Mouse (Mus musculus) midbrain, postnatal 0 days (tissue): ENCODE results near the gene Ppara. TPM values are rescaled to one million over a fixed set of nuclear protein-coding genes. Genes with fewer than 3 reads are reported as not detected.

Experiments
- ATAC-seq: fragments of 200-750 bp; cut with Nextera tagmentation; 2 replicates; pipeline ENCODE4 v1.8.0; 2017; ENCODE audit warnings: moderate number of reproducible peaks, mild to moderate bottlenecking, moderate TSS enrichment, moderate library complexity; ENCODE audit not compliant: low FRiP score
- DNase-seq: peaks from one replicate; pipeline ENCODE4 v3.0.0-alpha.2; 2015; ENCODE audit warnings: low spot score
- H3K27ac ChIP-seq: fragments of 300-500 bp; sonication (generic); 2 replicates; pipeline ENCODE4 v1.5.1; 2014; ENCODE audit warnings: low read depth, mild to moderate bottlenecking, low read length, mixed read lengths
- H3K27me3 ChIP-seq: fragments of 300-500 bp; sonication (generic); 2 replicates; pipeline ENCODE4 v1.6.1; 2014; ENCODE audit warnings: low read length, control low read depth, mixed read lengths; ENCODE audit not compliant: insufficient read depth
- H3K36me3 ChIP-seq: fragments of 300-500 bp; sonication (generic); 2 replicates; pipeline ENCODE4 v1.6.1; 2014; ENCODE audit warnings: low read length, control low read depth, mixed read lengths; ENCODE audit not compliant: insufficient read depth
- H3K4me1 ChIP-seq: fragments of 300-500 bp; sonication (generic); 2 replicates; pipeline ENCODE4 v1.6.1; 2014; ENCODE audit warnings: mild to moderate bottlenecking, control low read depth, antibody characterized with exemption, low read length, mixed read lengths; ENCODE audit not compliant: insufficient read depth
- H3K4me2 ChIP-seq: fragments of 300-500 bp; sonication (generic); 2 replicates; pipeline ENCODE4 v1.6.1; 2014; ENCODE audit warnings: low read depth, mild to moderate bottlenecking, low read length, mixed read lengths; ENCODE audit not compliant: poor library complexity, severe bottlenecking
- H3K4me3 ChIP-seq: fragments of 300-500 bp; sonication (generic); 2 replicates; pipeline ENCODE4 v1.5.1; 2014; ENCODE audit warnings: low read depth, mild to moderate bottlenecking, low read length, moderate library complexity
- H3K9ac ChIP-seq: fragments of 300-500 bp; sonication (generic); replicated peaks from 2 replicates; pipeline ENCODE4 v1.6.1; 2014; ENCODE audit warnings: mild to moderate bottlenecking, low read length, moderate library complexity, mixed read lengths; ENCODE audit not compliant: poor library complexity, severe bottlenecking
- H3K9me3 ChIP-seq: fragments of 300-500 bp; sonication (generic); 2 replicates; pipeline ENCODE4 v1.6.1; 2016; ENCODE audit warnings: low read length, control low read depth
- CTCF ChIP-seq: IDR thresholded peaks from 2 replicates; pipeline ENCODE4 v1.5.1; 2016; ENCODE audit warnings: antibody characterized with exemption, mild to moderate bottlenecking
- WGBS: fragments of 180-500 bp; shearing (Covaris S2); extraction: QIAGEN DNeasy Blood & Tissue Kit; methylation state at CpG from one replicate; pipeline ENCODE4 v1.1.7; 2014; 5-methylcytosine and 5-hydroxymethylcytosine counted together
- polyA plus RNA-seq: library from polyadenylated mRNA; unstranded; fragments of >200 nt; fragmentation: Nextera tagmentation; extraction: Ambion mirVana; gene quantifications from 2 replicates; pipeline ENCODE4 v1.2.1, GENCODE M21; 2015
- total RNA-seq: library from RNA; depleted of rRNA; stranded (reverse); fragments of >200 nt; gene quantifications from 2 replicates; pipeline ENCODE4 v1.2.3, GENCODE M21; 2014

Ppara gene
- total and polyA plus RNA-seq, 2 experiments from 2014 or later: 0.86 to 1.6 TPM

DNA sequence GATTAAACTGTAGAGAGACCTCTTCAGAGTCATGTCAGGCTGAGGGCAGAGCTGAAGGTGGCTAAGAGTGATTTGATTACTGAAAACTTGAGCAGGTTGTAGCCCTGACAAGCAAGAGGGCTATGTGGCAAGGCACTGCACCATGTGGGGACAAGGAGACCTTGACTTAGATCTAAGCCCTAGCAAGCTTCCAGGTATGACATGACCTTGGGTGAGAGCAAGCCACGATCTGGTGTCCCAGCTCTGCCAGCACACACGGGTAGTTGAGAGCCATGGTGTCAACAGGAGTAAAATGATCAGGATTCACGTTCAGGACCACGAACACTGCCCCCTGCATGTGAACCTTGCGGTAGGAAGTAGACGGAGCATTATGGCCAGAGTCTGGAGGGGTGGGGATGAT lies 20.4 kb downstream of the Ppara start:
- no peaks in the 10 kb centered on the region for H3K4me1 ChIP-seq
- H3K9ac ChIP-seq: no peak overlapping the region
- no peaks in the 10 kb centered on the region for H3K9me3 ChIP-seq
- 75% methylated on average over 6 of the region's 6 CpGs for WGBS
- TF ChIP-seq CTCF: no peak
- no peaks in the 10 kb centered on the region for H3K27me3 ChIP-seq
- no peaks in the 10 kb centered on the region for H3K36me3 ChIP-seq
- ATAC-seq (no peak), DNase-seq (no peak)
- H3K27ac ChIP-seq: no peak overlapping the region
- H3K4me2 ChIP-seq: no peak overlapping the region
- no peak overlapping the region for H3K4me3 ChIP-seq

DNA sequence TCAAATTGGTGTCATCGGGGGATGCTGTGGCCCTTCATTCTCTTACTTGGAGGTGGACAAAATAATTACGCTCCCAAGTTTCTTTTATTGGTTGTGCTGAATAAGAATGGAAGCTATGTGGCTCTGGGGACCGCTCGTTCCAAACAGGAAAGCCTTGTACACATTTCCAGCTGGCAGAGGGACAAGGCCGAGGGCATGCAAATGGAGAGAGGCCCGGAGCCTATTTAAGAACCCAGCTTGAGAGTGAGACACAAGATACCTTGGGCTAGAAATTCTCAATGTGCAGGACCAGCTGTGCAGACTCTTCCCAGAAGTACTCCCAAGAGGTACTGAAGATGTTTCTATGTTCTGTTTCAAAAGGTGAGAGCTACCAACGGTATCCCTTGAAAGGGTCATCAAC lies 21.8 kb downstream of the Ppara start:
- H3K27me3 ChIP-seq: no peaks in the 10 kb centered on the region
- no peaks in the 10 kb centered on the region for H3K36me3 ChIP-seq
- H3K9me3 ChIP-seq: no peaks in the 10 kb centered on the region
- H3K4me1 ChIP-seq: no peaks in the 10 kb centered on the region
- DNase-seq (peak; percentile 16), ATAC-seq (no peak)
- TF ChIP-seq CTCF: no peak
- WGBS: 82% methylated on average over 7 of the region's 7 CpGs
- H3K9ac ChIP-seq: no peak overlapping the region
- H3K4me2 ChIP-seq: no peak overlapping the region
- no peak overlapping the region for H3K4me3 ChIP-seq
- no peak overlapping the region for H3K27ac ChIP-seq

GRCm38 (mm10) chr15:85757768-85758167 lies 23.0 kb downstream of the Ppara start:
- Histone ChIP-seq H3K36me3 (no peaks in the 10 kb centered on the region), H3K9me3 (no peaks in the 10 kb centered on the region), H3K27ac (no peak overlapping the region), H3K4me1 (no peaks in the 10 kb centered on the region), H3K4me2 (no peak overlapping the region), H3K4me3 (no peak overlapping the region), H3K27me3 (no peaks in the 10 kb centered on the region), H3K9ac (no peak overlapping the region)
- no peak for DNase-seq
- peak; percentile 41 for TF ChIP-seq CTCF
- WGBS: 96% methylated on average over 3 of the region's 3 CpGs
- ATAC-seq: no peak

DNA sequence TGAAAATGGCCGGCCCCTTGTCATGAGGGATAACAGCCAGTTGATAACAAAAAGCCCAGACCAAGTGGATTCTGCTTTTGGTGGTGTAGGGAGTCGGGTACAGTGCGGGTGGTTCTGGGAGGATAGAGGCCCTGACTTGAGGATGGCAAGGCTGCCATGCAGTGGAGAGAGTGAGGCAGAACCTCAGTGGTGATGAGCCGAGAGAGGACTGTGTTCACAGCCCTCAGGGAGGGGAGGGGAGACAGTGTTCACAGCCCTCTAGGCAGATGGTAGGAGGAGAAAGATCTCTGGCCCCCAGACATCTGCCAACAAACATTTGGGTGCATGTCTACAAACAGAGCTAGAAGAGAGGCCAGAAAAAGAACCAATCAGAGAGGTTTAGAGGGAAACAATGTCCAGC lies 28.0 kb downstream of the Ppara start:
- Histone ChIP-seq H3K4me1 (no peaks in the 10 kb centered on the region), H3K9ac (no peak overlapping the region), H3K27me3 (no peaks in the 10 kb centered on the region), H3K36me3 (no peaks in the 10 kb centered on the region), H3K4me3 (no peak overlapping the region), H3K27ac (no peak overlapping the region), H3K4me2 (no peak overlapping the region), H3K9me3 (no peaks in the 10 kb centered on the region)
- 79% methylated on average over 4 of the region's 4 CpGs for WGBS
- no peak for ATAC-seq
- TF ChIP-seq CTCF: no peak
- DNase-seq: no peak

- H3K4me3 ChIP-seq: no peak overlapping the region
- no peaks in the 10 kb centered on the region for H3K36me3 ChIP-seq
- ATAC-seq: no peak
- H3K9me3 ChIP-seq: no peaks in the 10 kb centered on the region
- H3K27ac ChIP-seq: no peak overlapping the region
- no peak for TF ChIP-seq CTCF
- H3K9ac ChIP-seq: no peak overlapping the region
- H3K4me1 ChIP-seq: no peaks in the 10 kb centered on the region
- 64% methylated on average over 3 of the region's 3 CpGs for WGBS
- no peaks in the 10 kb centered on the region for H3K27me3 ChIP-seq
- H3K4me2 ChIP-seq: no peak overlapping the region
- DNase-seq: no peak
Measured at GRCm38 (mm10) chr15:85765022-85765421, 30.2 kb downstream of the Ppara start.

GRCm38 (mm10) chr15:85766677-85767076 lies 31.9 kb downstream of the Ppara start:
- 92% methylated on average over 5 of the region's 5 CpGs for WGBS
- Histone ChIP-seq H3K9me3 (no peaks in the 10 kb centered on the region), H3K4me3 (no peak overlapping the region), H3K36me3 (no peaks in the 10 kb centered on the region), H3K27me3 (no peaks in the 10 kb centered on the region), H3K9ac (no peak overlapping the region), H3K27ac (no peak overlapping the region), H3K4me1 (no peaks in the 10 kb centered on the region), H3K4me2 (no peak overlapping the region)
- no peak for ATAC-seq
- no peak for DNase-seq
- no peak for TF ChIP-seq CTCF

GRCm38 (mm10) chr15:85768991-85769390 lies 34.2 kb downstream of the Ppara start:
- DNase-seq: no peak
- H3K27ac ChIP-seq: no peak overlapping the region
- no peak overlapping the region for H3K4me2 ChIP-seq
- H3K9ac ChIP-seq: no peak overlapping the region
- no peaks in the 10 kb centered on the region for H3K9me3 ChIP-seq
- ATAC-seq: no peak
- no peaks in the 10 kb centered on the region for H3K36me3 ChIP-seq
- no peak overlapping the region for H3K4me3 ChIP-seq
- WGBS: 96% methylated on average over 8 of the region's 8 CpGs
- H3K4me1 ChIP-seq: no peaks in the 10 kb centered on the region
- no peaks in the 10 kb centered on the region for H3K27me3 ChIP-seq
- no peak for TF ChIP-seq CTCF
